Mouse (Mus musculus): ENCODE data around the gene Arglu1.
A peak's percentile ranks its signal among the peaks of the same experiment; 100 is the strongest.

The Arglu1 gene

DNA sequence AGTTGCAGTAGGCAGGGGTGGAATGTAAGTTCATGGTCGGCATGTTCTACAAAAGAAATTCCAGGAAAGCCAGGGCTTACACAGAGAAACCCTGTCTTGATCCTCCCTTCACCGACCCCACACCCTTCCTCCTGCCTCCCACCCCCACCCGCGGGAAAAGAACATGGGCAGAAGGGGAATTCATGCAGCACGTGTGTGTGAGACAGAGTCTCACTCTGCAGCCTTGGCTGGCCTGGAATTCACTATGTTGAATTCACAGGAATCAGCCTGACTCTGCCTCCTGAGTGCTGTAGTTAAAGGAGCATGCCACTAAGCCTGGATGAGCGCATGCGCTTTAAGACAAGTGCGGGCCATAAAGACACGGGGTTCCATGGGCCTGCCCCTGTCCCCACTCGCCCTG is 10.5 kb upstream of the Arglu1 start:
- Histone ChIP-seq H3K36me3 (ENCODE audit: insufficient read depth, low read length) (no peaks in the 10 kb centered on the region), H3K27me3 (ENCODE audit: insufficient read depth, low read length) (peaks cover 17% of the 10 kb centered on the region), H3K4me1 (replicated peaks; ENCODE audit: low read depth, low read length) (peaks cover 21% of the 10 kb centered on the region), H3K9me3 (ENCODE audit: low read length) (no peaks in the 10 kb centered on the region), H3K4me3 (replicated peaks; ENCODE audit: low read length) (no peak overlapping the region)
- TF ChIP-seq CTCF (conservative IDR thresholded peaks at IDR 0.05; ENCODE audit: low read length) (no peak), NANOG (IDR thresholded peaks at IDR 0.05; ENCODE audit: borderline replicate concordance, low read length) (no peak), POU5F1 (IDR thresholded peaks at IDR 0.05; ENCODE audit: borderline replicate concordance, low read length) (no peak)

DNA sequence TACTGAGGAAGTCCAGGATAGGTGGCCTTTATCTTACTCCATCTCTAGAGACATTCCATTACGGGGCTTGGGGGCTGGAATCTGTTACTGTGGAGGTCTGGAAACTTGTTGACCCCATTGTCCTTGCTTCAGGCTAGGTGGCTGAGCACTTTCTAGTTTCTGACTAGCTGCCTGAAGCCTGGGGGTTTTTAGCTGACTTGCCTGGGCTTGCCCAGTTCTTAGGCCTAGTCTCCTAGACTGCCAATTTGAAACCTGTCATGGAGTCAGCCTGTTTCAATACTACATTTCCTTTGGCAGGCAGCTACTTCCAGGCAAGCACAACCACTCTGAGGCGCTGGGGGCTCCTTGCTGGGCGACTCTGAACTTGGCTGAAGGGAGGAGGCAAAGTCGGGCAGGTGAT is 9.9 kb upstream of the Arglu1 start:
- Histone ChIP-seq H3K4me3 (replicated peaks; ENCODE audit: low read length) (no peak overlapping the region), H3K9me3 (ENCODE audit: low read length) (no peaks in the 10 kb centered on the region), H3K4me1 (replicated peaks; ENCODE audit: low read depth, low read length) (peaks cover 22% of the 10 kb centered on the region), H3K27me3 (ENCODE audit: insufficient read depth, low read length) (peaks cover 16% of the 10 kb centered on the region; the same call in 1 of the 2 replicates), H3K36me3 (ENCODE audit: insufficient read depth, low read length) (no peaks in the 10 kb centered on the region)
- TF ChIP-seq CTCF (conservative IDR thresholded peaks at IDR 0.05; ENCODE audit: low read length), result no peak

DNA sequence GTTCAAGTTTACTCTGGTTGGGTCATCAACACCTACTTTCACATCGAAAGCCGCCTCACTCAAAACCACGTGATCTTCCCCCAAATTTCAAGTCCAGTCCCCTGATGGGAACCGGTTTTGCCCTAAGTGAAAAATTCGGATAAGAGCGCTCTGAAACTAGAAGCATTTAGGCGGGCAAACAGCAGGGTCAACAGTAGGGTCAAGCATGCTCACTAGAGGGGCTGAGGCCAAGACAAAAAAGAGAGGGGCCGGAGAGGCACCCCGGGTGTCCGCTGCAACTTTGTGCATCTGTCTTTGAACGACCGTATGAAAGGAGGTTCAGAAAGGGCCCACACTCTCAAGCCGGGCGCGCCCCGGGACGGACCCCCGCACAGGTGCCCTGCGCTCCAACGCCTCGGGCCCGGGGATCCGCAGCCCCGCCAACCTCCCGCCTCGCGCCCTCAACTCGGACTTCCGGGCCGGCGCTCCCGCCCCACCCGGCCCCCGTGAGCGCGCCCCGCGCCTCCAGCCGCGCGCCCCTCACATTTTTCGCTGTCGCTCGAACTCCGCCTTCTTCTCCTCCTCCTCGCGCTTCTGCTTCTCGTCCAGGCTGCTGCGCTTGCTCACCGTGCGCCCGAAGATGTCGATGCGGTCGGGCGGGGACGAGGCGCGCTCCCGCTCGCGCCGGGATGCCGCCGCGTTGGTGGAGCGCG is 721 bp downstream of the Arglu1 start:
- peaks cover 35% of the 10 kb centered on the region for H3K36me3 ChIP-seq (ENCODE audit: insufficient read depth, low read length)
- no peaks in the 10 kb centered on the region for H3K9me3 ChIP-seq (ENCODE audit: low read length)
- H3K4me1 ChIP-seq (replicated peaks; ENCODE audit: low read depth, low read length), result peaks cover 49% of the 10 kb centered on the region
- TF ChIP-seq POU5F1 (IDR thresholded peaks at IDR 0.05; ENCODE audit: borderline replicate concordance, low read length) (no peak), CTCF (conservative IDR thresholded peaks at IDR 0.05; ENCODE audit: low read length) (no peak), NANOG (IDR thresholded peaks at IDR 0.05; ENCODE audit: borderline replicate concordance, low read length) (no peak)
- peaks cover 16% of the 10 kb centered on the region for H3K27me3 ChIP-seq (ENCODE audit: insufficient read depth, low read length)
- H3K4me3 ChIP-seq (replicated peaks; ENCODE audit: low read length), result peak overlapping the region; percentile 90

DNA sequence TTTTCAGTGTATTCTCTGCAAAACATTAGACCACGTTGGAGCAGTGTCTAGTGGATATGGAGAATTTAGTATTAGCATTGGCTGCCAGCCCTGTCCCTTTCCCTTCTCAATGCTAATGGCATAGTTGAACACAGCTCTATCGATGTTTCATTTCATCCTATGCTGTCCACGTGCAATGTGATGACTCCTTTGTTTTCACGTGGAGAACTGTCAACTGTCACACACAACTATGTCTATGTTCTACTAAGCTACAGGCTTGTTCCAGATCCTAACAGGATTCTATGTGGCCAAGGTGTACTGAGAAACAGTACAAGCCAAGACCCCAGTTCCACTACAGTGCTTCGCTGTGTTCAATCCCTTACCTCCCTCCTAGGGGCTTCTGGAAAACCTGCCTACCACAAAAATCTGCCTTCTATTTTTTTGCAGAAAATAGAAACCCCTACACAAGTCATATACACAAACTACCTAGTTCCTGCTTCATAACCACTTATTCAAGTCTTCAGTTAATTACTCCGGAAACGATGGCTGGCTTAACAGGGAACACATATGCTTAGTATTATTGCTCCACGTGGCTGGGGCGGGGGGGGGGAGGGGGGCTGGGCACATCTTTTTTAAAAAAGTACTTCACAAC is 1.4 kb downstream of the Arglu1 start:
- H3K27me3 ChIP-seq (ENCODE audit: insufficient read depth, low read length), result peaks cover 10% of the 10 kb centered on the region
- H3K4me1 ChIP-seq (replicated peaks; ENCODE audit: low read depth, low read length), result peaks cover 53% of the 10 kb centered on the region
- H3K9me3 ChIP-seq (ENCODE audit: low read length), result no peaks in the 10 kb centered on the region
- peaks cover 37% of the 10 kb centered on the region for H3K36me3 ChIP-seq (ENCODE audit: insufficient read depth, low read length)
- peak overlapping the region; percentile 90 for H3K4me3 ChIP-seq (replicated peaks; ENCODE audit: low read length)
- TF ChIP-seq NANOG (IDR thresholded peaks at IDR 0.05; ENCODE audit: borderline replicate concordance, low read length), result no peak
- TF ChIP-seq POU5F1 (IDR thresholded peaks at IDR 0.05; ENCODE audit: borderline replicate concordance, low read length), result no peak
- TF ChIP-seq CTCF (conservative IDR thresholded peaks at IDR 0.05; ENCODE audit: low read length), result no peak

DNA sequence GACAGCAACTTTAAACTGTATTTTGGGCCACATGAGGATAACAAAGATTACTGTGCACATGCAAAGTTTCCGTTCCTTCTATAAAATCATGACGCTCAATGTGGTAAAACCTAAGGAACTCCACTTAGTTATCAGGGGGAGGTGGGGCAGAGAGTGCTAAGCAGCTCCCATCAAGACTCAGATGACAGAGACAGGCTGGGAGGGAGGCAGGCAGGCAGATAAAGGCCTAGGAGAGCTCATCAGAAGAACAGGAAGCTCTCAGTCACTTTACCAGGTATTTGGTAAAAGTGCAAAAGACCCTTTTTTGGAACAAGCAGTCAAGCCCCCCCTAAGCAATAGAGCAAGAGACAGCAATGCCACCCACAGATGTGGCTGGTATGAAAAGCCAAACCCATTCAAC is 4.8 kb downstream of the Arglu1 start:
- Histone ChIP-seq H3K9me3 (ENCODE audit: low read length) (no peaks in the 10 kb centered on the region), H3K36me3 (ENCODE audit: insufficient read depth, low read length) (peaks cover 70% of the 10 kb centered on the region), H3K4me1 (replicated peaks; ENCODE audit: low read depth, low read length) (peaks cover 58% of the 10 kb centered on the region), H3K27me3 (ENCODE audit: insufficient read depth, low read length) (no peaks in the 10 kb centered on the region), H3K4me3 (replicated peaks; ENCODE audit: low read length) (no peak overlapping the region)
- TF ChIP-seq NANOG (IDR thresholded peaks at IDR 0.05; ENCODE audit: borderline replicate concordance, low read length) (no peak), POU5F1 (IDR thresholded peaks at IDR 0.05; ENCODE audit: borderline replicate concordance, low read length) (no peak), CTCF (conservative IDR thresholded peaks at IDR 0.05; ENCODE audit: low read length) (no peak)

DNA sequence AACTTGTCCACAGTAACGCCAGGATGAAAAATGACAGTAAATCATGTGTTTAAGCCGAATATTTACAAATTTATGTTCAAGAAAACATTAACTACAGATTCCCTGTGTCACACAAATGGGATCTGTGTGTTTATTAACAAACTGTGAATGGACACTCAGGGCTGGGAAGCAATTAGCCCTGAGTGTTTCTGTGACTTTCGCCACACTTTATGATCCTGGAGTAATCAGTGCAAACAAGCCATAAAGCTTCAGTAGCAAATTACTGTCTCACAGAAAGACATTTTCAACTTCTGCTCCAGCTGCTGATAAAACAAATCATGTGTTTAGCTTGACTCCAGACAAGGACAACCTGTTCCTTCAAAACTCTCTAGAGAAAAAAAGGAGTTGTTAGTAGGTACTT is 7.6 kb downstream of the Arglu1 start:
- H3K36me3 ChIP-seq (ENCODE audit: insufficient read depth, low read length), result peaks cover 87% of the 10 kb centered on the region
- TF ChIP-seq CTCF (conservative IDR thresholded peaks at IDR 0.05; ENCODE audit: low read length), result no peak
- TF ChIP-seq NANOG (IDR thresholded peaks at IDR 0.05; ENCODE audit: borderline replicate concordance, low read length), result no peak
- no peak for TF ChIP-seq POU5F1 (IDR thresholded peaks at IDR 0.05; ENCODE audit: borderline replicate concordance, low read length)
- H3K4me1 ChIP-seq (replicated peaks; ENCODE audit: low read depth, low read length), result peaks cover 55% of the 10 kb centered on the region
- H3K27me3 ChIP-seq (ENCODE audit: insufficient read depth, low read length), result no peaks in the 10 kb centered on the region
- no peak overlapping the region for H3K4me3 ChIP-seq (replicated peaks; ENCODE audit: low read length)
- H3K9me3 ChIP-seq (ENCODE audit: low read length), result no peaks in the 10 kb centered on the region

DNA sequence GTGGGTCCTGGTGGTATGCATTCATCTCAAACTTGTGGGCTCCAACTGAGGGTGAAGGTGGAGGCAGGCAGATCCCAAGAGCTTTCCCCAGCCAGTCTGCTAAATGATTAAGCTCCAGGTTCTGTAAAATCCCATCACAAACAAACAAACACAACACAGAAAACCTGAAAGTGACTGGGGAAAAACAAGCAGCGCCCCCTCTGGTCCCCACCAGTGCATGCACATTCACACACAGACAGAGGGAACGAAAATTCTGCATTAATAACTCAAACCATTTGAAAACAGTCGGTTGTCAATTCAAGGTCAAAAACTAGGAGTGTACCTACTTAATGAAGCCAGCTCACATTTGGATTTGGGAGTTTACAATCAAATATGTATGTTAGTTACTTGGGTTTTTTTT is 12.1 kb downstream of the Arglu1 start:
- Histone ChIP-seq H3K4me1 (replicated peaks; ENCODE audit: low read depth, low read length) (peaks cover 58% of the 10 kb centered on the region), H3K36me3 (ENCODE audit: insufficient read depth, low read length) (peaks cover 98% of the 10 kb centered on the region), H3K9me3 (ENCODE audit: low read length) (no peaks in the 10 kb centered on the region), H3K27me3 (ENCODE audit: insufficient read depth, low read length) (no peaks in the 10 kb centered on the region), H3K4me3 (replicated peaks; ENCODE audit: low read length) (no peak overlapping the region)
- TF ChIP-seq CTCF (conservative IDR thresholded peaks at IDR 0.05; ENCODE audit: low read length) (peak; percentile 69), NANOG (IDR thresholded peaks at IDR 0.05; ENCODE audit: borderline replicate concordance, low read length) (no peak)

DNA sequence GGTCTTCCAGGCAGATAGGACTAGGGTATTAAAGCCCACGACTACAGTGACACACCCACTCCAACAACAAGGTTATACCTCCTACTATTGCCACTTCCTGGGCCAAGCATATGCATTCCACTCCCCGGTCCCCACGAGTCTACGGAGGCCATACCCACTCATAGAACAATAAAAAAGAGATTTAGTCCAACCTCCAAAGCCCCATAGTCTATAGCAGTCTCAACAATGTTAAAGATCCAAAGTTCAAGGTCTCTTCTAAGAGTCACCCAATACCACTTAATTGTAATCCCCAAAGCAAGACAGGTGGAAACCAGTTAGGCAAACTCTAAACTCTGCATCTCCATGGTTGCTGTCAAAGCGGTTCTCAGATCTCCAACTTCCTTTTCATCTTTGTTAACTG is 15.5 kb downstream of the Arglu1 start:
- TF ChIP-seq NANOG (IDR thresholded peaks at IDR 0.05; ENCODE audit: borderline replicate concordance, low read length) (no peak), POU5F1 (IDR thresholded peaks at IDR 0.05; ENCODE audit: borderline replicate concordance, low read length) (no peak), CTCF (conservative IDR thresholded peaks at IDR 0.05; ENCODE audit: low read length) (no peak)
- H3K4me1 ChIP-seq (replicated peaks; ENCODE audit: low read depth, low read length), result peaks cover 71% of the 10 kb centered on the region
- H3K9me3 ChIP-seq (ENCODE audit: low read length), result no peaks in the 10 kb centered on the region
- peaks cover 97% of the 10 kb centered on the region for H3K36me3 ChIP-seq (ENCODE audit: insufficient read depth, low read length)
- H3K4me3 ChIP-seq (replicated peaks; ENCODE audit: low read length), result no peak overlapping the region
- H3K27me3 ChIP-seq (ENCODE audit: insufficient read depth, low read length), result no peaks in the 10 kb centered on the region

DNA sequence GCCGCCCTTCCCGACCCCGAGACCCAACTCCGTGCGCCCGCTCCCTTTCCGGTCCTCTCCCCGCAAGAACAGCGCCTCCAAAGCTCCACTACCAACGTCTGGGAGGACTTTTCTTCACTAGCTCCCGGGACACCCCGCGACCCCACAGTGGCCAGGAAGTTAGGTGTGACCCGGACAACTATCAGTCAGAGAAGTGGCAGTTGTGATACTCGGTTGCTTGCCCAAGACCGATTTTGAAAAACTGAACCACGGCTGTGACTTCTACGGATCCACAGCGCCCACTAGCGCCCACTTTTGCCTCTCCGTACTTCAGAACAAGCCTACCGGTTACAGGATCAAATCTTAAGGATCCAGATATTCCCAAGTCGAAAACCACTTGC is 28.6 kb downstream of the Arglu1 start:
- H3K4me3 ChIP-seq (replicated peaks; ENCODE audit: low read length), result peak overlapping the region; percentile 90
- peak; percentile 95 for TF ChIP-seq CTCF (conservative IDR thresholded peaks at IDR 0.05; ENCODE audit: low read length)
- no peak for TF ChIP-seq NANOG (IDR thresholded peaks at IDR 0.05; ENCODE audit: borderline replicate concordance, low read length)

More for the DNA sequence above, 28.6 kb downstream of the Arglu1 start:
- Histone ChIP-seq H3K9me3 (ENCODE audit: low read length) (no peaks in the 10 kb centered on the region), H3K4me1 (replicated peaks; ENCODE audit: low read depth, low read length) (peaks cover 50% of the 10 kb centered on the region), H3K27me3 (ENCODE audit: insufficient read depth, low read length) (peaks cover 17% of the 10 kb centered on the region), H3K36me3 (ENCODE audit: insufficient read depth, low read length) (peaks cover 32% of the 10 kb centered on the region)

Measured in E14TG2a.4 (cell line).